Mouse (Mus musculus): Measurements from ENCODE around the gene Slit1. TPM values are rescaled to one million over a fixed set of nuclear protein-coding genes. Genes with fewer than 3 reads are reported as not detected.

Slit1 gene
- polyA plus RNA-seq, 1 experiment from 2014 or later, result 0.35 TPM

GRCm38 (mm10) chr19:41696443-41696842, 47.0 kb downstream of the Slit1 start:
- H3K4me2 ChIP-seq (replicated peaks; ENCODE audit: low read depth), result no peak overlapping the region
- no peak overlapping the region for H3K27ac ChIP-seq (ENCODE audit: low read depth, low read length)
- H3K9me3 ChIP-seq (ENCODE audit: control insufficient read depth), result no peaks in the 10 kb centered on the region
- no peak for ATAC-seq
- no peak for TF ChIP-seq CTCF (IDR thresholded peaks at IDR 0.05; ENCODE audit: low read depth)
- H3K36me3 ChIP-seq (ENCODE audit: control insufficient read depth, insufficient read depth), result no peaks in the 10 kb centered on the region
- H3K4me3 ChIP-seq (ENCODE audit: low read depth, low read length), result no peak overlapping the region
- 80% methylated on average over 9 of the region's 9 CpGs for WGBS
- H3K4me1 ChIP-seq (replicated peaks; ENCODE audit: control insufficient read depth, insufficient read depth, low read length), result no peaks in the 10 kb centered on the region
- no peaks in the 10 kb centered on the region for H3K27me3 ChIP-seq (replicated peaks; ENCODE audit: control insufficient read depth, insufficient read depth, low read length)
- H3K9ac ChIP-seq (ENCODE audit: low read depth, low read length), result no peak overlapping the region

- no peak for TF ChIP-seq CTCF (IDR thresholded peaks at IDR 0.05; ENCODE audit: low read depth)
- no peak overlapping the region for H3K9ac ChIP-seq (ENCODE audit: low read depth, low read length)
- H3K9me3 ChIP-seq (ENCODE audit: control insufficient read depth), result no peaks in the 10 kb centered on the region
- no peak overlapping the region for H3K4me3 ChIP-seq (ENCODE audit: low read depth, low read length)
- 64% methylated on average over 6 of the region's 6 CpGs for WGBS
- no peak overlapping the region for H3K4me2 ChIP-seq (replicated peaks; ENCODE audit: low read depth)
- ATAC-seq, result no peak
- no peak overlapping the region for H3K27ac ChIP-seq (ENCODE audit: low read depth, low read length)
- no peaks in the 10 kb centered on the region for H3K36me3 ChIP-seq (ENCODE audit: control insufficient read depth, insufficient read depth)
- no peaks in the 10 kb centered on the region for H3K27me3 ChIP-seq (replicated peaks; ENCODE audit: control insufficient read depth, insufficient read depth, low read length)
- no peaks in the 10 kb centered on the region for H3K4me1 ChIP-seq (replicated peaks; ENCODE audit: control insufficient read depth, insufficient read depth, low read length)
Observed at GRCm38 (mm10) chr19:41695046-41695445, 48.4 kb downstream of the Slit1 start.

- Histone ChIP-seq H3K27ac (ENCODE audit: low read depth, low read length) (no peak overlapping the region), H3K27me3 (replicated peaks; ENCODE audit: control insufficient read depth, insufficient read depth, low read length) (no peaks in the 10 kb centered on the region), H3K9me3 (ENCODE audit: control insufficient read depth) (no peaks in the 10 kb centered on the region), H3K36me3 (ENCODE audit: control insufficient read depth, insufficient read depth) (no peaks in the 10 kb centered on the region), H3K4me2 (replicated peaks; ENCODE audit: low read depth) (no peak overlapping the region), H3K4me3 (ENCODE audit: low read depth, low read length) (no peak overlapping the region), H3K9ac (ENCODE audit: low read depth, low read length) (no peak overlapping the region), H3K4me1 (replicated peaks; ENCODE audit: control insufficient read depth, insufficient read depth, low read length) (no peaks in the 10 kb centered on the region)
- 68% methylated on average over 9 of the region's 9 CpGs for WGBS
- TF ChIP-seq CTCF (IDR thresholded peaks at IDR 0.05; ENCODE audit: low read depth), result no peak
- ATAC-seq, result no peak
Observed at GRCm38 (mm10) chr19:41694610-41695009, 48.9 kb downstream of the Slit1 start.

- no peaks in the 10 kb centered on the region for H3K36me3 ChIP-seq (ENCODE audit: control insufficient read depth, insufficient read depth)
- ATAC-seq, result no peak
- no peaks in the 10 kb centered on the region for H3K27me3 ChIP-seq (replicated peaks; ENCODE audit: control insufficient read depth, insufficient read depth, low read length)
- TF ChIP-seq CTCF (IDR thresholded peaks at IDR 0.05; ENCODE audit: low read depth), result no peak
- WGBS, result 49% methylated on average over 5 of the region's 5 CpGs
- H3K9ac ChIP-seq (ENCODE audit: low read depth, low read length), result no peak overlapping the region
- no peaks in the 10 kb centered on the region for H3K4me1 ChIP-seq (replicated peaks; ENCODE audit: control insufficient read depth, insufficient read depth, low read length)
- no peak overlapping the region for H3K4me3 ChIP-seq (ENCODE audit: low read depth, low read length)
- no peak overlapping the region for H3K27ac ChIP-seq (ENCODE audit: low read depth, low read length)
- no peak overlapping the region for H3K4me2 ChIP-seq (replicated peaks; ENCODE audit: low read depth)
- no peaks in the 10 kb centered on the region for H3K9me3 ChIP-seq (ENCODE audit: control insufficient read depth)
Observed at GRCm38 (mm10) chr19:41693727-41694126, 49.7 kb downstream of the Slit1 start.

GRCm38 (mm10) chr19:41690064-41690463, 53.4 kb downstream of the Slit1 start:
- no peak overlapping the region for H3K9ac ChIP-seq (ENCODE audit: low read depth, low read length)
- no peak overlapping the region for H3K4me2 ChIP-seq (replicated peaks; ENCODE audit: low read depth)
- TF ChIP-seq CTCF (IDR thresholded peaks at IDR 0.05; ENCODE audit: low read depth), result no peak
- H3K27ac ChIP-seq (ENCODE audit: low read depth, low read length), result no peak overlapping the region
- ATAC-seq, result no peak
- H3K9me3 ChIP-seq (ENCODE audit: control insufficient read depth), result no peaks in the 10 kb centered on the region
- H3K36me3 ChIP-seq (ENCODE audit: control insufficient read depth, insufficient read depth), result no peaks in the 10 kb centered on the region
- 81% methylated on average over 10 of the region's 10 CpGs for WGBS
- no peaks in the 10 kb centered on the region for H3K4me1 ChIP-seq (replicated peaks; ENCODE audit: control insufficient read depth, insufficient read depth, low read length)
- no peak overlapping the region for H3K4me3 ChIP-seq (ENCODE audit: low read depth, low read length)
- H3K27me3 ChIP-seq (replicated peaks; ENCODE audit: control insufficient read depth, insufficient read depth, low read length), result no peaks in the 10 kb centered on the region

GRCm38 (mm10) chr19:41688251-41688650, 55.2 kb downstream of the Slit1 start:
- no peak overlapping the region for H3K27ac ChIP-seq (ENCODE audit: low read depth, low read length)

GRCm38 (mm10) chr19:41687836-41688235, 55.6 kb downstream of the Slit1 start:
- H3K36me3 ChIP-seq (ENCODE audit: control insufficient read depth, insufficient read depth), result no peaks in the 10 kb centered on the region
- H3K4me2 ChIP-seq (replicated peaks; ENCODE audit: low read depth), result no peak overlapping the region
- H3K9me3 ChIP-seq (ENCODE audit: control insufficient read depth), result no peaks in the 10 kb centered on the region
- ATAC-seq, result no peak
- H3K27me3 ChIP-seq (replicated peaks; ENCODE audit: control insufficient read depth, insufficient read depth, low read length), result no peaks in the 10 kb centered on the region
- 85% methylated on average over 8 of the region's 8 CpGs for WGBS
- H3K27ac ChIP-seq (ENCODE audit: low read depth, low read length), result no peak overlapping the region
- H3K4me3 ChIP-seq (ENCODE audit: low read depth, low read length), result no peak overlapping the region
- no peak overlapping the region for H3K9ac ChIP-seq (ENCODE audit: low read depth, low read length)
- no peaks in the 10 kb centered on the region for H3K4me1 ChIP-seq (replicated peaks; ENCODE audit: control insufficient read depth, insufficient read depth, low read length)
- no peak for TF ChIP-seq CTCF (IDR thresholded peaks at IDR 0.05; ENCODE audit: low read depth)

More at GRCm38 (mm10) chr19:41688251-41688650, 55.2 kb downstream of the Slit1 start:
- WGBS, result 67% methylated on average over 13 of the region's 13 CpGs
- Histone ChIP-seq H3K9ac (ENCODE audit: low read depth, low read length) (no peak overlapping the region), H3K36me3 (ENCODE audit: control insufficient read depth, insufficient read depth) (no peaks in the 10 kb centered on the region), H3K27me3 (replicated peaks; ENCODE audit: control insufficient read depth, insufficient read depth, low read length) (no peaks in the 10 kb centered on the region), H3K9me3 (ENCODE audit: control insufficient read depth) (no peaks in the 10 kb centered on the region), H3K4me2 (replicated peaks; ENCODE audit: low read depth) (no peak overlapping the region), H3K4me1 (replicated peaks; ENCODE audit: control insufficient read depth, insufficient read depth, low read length) (no peaks in the 10 kb centered on the region), H3K4me3 (ENCODE audit: low read depth, low read length) (no peak overlapping the region)
- no peak for ATAC-seq
- TF ChIP-seq CTCF (IDR thresholded peaks at IDR 0.05; ENCODE audit: low read depth), result no peak

Measured in intestine, postnatal 0 days (tissue).